Mouse (Mus musculus) kidney, postnatal 4 days (tissue): Measurements from ENCODE around the gene Nrip1.

Source experiments
- DNase-seq, 2 experiments: peaks; one replicate each; pipeline ENCODE4 v3.0.0; 2021; ENCODE audit warnings: mixed read lengths in 2 of 2

Gene Nrip1

DNA sequence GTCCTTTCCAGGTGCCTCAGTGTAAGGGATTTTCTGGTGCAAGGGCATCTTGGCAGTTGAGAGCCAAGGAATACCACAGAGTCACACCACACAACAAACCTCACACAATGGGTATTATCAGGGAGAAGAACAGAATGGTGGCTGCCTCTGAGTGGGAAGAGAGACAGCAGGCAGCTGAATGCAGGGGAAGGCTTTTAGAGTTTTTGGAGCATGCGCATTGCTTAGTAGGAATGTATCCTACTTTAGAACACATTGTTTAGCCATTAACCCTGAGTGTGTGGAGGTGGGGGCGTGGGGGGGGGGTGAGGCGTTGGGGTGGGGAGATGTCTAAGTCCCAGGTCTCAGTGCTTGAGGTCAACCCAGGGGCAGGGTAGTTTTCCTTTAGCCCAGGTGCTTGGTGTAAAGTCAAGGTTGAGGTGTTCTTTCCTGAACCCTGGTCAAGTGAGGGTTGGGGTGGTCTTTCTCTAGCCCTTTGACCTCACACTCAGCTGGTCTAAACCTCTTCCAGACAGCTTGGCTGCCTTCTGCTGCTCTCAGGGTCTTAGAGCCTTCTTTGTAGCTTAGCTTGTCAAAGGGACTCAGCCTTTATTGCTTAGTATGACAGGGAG is 28.8 kb downstream of the Nrip1 start:
- DNase-seq = no peak

DNA sequence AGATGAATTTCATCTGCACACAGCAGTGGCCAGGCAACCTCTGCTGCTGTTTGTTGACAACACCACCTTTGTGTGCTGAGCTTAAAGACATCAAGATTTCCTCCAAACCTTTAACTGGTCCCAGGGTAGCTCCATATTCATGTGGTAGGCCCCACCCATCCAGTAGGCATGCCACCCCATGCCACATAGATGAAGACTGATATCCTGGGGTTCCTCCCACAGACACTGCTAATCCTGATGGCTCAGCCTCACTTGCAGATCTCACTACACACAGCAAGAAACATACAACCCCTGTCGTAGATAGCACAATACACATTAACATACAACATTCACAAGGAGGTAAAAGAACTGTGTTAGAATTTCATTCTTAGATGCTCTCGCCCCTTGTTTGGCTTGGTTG is 29.6 kb downstream of the Nrip1 start:
- DNase-seq = no peak

DNA sequence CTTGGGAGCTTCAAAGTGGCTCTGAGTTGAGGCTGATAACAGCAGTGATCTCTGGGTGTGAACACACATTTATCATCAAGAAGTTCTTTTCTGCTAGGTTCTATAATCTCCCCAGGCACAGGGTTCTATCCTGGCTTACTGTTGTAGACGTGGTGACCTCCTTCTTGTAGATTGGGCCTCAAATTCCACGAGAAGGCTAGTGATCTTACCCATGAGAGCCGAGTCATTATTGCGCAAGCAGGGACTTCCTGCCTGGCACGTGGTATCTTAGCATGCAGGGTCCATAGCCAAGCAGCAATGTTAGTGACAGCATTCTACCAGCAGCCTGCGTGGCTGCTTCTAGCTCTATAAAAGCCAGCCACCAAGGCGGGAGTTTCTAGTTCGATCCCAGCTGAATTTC is 32.0 kb downstream of the Nrip1 start:
- DNase-seq = no peak

DNA sequence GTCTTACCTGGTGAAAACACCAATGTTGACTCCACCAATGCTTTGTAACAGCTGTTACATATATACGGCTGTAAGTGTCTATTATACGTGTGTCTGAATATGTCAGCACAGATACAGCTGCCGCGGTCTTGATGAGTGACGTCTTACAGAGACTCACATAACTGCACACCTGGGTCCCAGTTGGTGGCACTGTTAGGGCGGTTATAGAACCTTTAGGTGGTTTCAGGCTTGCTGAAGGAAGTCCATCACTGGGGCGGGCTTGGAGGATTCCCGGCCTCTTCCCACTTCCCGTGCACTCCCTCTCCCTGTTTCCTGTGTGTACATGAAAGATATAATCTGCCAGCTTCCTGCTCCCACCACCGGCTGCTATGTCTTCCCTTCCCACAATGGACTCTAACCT is 34.4 kb downstream of the Nrip1 start:
- no peak for DNase-seq

DNA sequence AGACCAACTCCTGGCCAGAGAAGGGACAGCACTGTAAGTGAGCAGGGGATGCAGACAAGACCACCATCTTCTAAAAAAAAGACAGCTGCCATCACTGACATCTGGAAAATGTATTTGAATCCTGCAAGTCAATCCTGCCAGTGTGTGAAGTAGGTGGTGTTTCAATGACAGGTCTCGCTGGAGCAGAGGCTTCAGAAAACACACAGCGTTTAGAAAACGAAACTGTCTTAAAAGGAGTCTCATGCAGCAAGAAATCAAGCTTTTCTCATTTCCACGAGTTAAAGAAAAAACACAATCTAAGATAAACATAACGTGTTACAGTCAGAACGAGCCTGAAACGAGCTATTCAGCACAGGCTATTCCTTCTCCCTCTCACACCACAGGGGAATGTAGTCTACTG is 36.3 kb downstream of the Nrip1 start:
- DNase-seq = no peak

DNA sequence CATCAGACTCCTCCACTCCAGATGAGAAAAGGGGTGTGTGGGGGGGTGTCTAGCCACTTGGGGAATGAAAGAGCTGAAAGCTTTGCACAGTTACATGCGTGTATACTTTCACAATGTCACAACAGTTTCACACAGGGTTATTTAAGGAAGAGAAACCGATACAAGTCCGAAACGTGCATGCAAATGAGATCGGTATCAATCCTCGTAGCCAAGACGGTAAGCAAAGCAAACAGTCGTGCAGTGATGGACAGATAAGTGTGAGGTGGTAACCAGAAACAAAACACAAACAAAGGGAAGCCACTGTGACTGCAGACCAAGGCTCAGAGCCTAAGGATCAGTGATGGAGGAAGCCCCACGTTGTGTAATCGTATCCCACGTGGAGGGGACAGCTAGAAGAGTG is 36.7 kb downstream of the Nrip1 start:
- DNase-seq = no peak

DNA sequence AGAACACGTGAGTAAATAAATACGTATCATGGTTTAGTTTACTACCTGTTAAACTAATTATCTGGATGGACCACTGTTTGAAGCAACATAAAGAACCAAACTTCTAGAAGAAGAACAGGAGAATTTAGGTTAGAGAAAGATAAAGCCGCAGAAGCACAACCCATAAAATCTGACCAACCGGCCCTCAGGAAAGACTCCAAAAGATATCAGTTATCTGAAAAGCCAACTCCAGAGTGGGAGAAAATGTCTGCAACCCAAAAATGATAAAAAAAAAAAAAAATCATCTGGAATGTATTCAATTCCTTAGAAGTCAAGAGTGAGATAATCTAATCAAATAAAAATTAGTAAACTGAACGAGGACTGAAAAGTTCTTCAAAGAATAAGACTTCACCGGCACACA is 37.7 kb downstream of the Nrip1 start:
- DNase-seq = no peak

DNA sequence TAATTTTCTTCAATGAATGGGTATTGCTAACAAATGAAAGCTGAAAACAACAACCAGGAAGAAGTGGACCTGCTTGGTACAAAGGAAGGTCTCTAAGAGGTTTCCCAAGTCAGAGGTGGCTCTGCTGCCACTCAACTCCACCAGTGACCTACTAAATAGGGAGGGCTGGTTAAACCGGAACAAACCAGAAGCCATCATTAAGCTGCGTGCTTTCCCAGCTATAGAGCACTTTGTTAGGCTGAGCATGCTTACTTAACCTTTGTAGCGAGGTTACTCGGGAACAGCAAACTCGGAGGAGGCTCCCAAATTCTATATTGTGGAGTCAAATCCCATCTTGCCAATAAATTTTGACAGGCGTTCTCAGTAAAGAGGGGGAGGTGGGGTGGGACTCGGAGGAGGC is 41.5 kb downstream of the Nrip1 start:
- no peak for DNase-seq

DNA sequence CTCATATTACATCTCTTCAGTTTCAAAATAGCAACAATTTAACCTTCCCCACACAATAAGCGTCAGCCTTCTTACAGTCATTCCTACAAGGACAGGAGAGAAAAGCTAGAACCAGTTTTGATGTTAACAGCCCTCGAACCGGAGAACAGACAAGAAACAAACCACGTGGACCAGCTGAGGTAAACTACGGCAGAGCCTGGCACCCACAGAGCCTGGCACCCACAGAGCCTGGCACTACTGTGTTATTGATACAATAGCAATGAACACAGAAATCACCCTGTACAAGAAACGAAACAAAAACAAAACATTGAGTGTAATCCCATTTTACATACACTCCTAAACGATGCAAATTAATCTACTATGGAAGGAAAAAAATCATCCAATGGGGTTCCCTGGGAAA is 42.4 kb downstream of the Nrip1 start:
- no peak for DNase-seq

DNA sequence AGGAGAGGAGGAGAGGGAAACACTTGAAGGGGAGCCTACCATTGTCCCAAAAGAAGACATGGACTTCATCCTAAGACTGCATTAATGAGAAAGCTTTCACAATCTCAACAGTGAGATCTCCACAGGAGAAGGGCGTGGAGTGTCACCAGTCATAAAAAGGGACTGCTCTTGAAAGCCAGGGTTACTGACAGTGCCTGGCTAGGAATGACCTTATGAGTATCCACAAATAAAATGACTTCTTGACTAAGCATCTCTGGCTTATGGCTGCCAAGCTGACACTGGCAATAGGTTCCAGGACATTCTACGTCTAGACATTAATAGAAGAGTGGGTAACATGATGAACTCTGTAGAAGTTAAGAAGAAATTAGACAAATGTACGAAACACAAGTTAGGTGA is 48.3 kb downstream of the Nrip1 start:
- no peak for DNase-seq

DNA sequence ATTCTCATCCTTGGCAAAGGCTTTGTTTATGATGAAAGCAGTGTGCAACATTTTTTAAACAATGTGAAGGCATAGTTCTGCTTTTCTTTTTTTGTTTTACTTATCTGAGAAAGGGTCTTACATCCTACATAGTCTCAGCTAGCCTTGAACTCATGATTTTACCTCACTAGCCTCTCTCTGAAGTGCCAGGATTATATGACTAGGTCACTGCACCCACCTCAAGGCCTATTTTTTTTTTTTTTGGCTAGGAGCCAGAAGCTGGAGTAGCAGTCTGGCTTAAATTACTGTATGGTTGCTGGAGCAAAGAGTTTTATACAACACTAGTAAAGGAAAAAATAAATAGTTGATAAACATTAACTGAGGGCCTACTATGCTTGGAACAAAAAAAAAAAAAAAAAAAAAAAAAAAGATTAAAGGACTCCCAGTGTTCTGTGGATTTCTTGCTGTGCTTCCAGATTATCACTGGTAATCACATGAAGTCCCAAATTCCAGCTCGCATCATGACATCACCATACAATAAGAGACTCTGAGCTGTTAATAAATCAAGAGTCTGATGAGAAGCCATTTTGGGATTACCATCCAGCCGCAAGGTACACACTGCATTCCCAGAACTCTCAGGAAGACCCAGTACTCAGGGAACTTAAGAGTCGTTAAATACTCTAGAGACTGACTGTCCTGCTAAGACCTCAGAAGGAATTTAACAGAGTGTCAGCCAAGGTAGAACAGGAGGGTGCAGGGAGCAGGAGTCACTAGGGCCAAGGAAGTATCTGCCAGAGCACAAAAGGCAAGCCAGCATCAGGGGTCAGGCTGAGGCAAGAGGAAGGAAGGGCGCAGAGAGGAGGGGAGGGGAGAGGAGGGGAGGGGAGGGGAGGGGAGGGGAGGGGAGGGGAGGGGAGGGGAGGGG is 49.0 kb downstream of the Nrip1 start:
- DNase-seq = no peak

DNA sequence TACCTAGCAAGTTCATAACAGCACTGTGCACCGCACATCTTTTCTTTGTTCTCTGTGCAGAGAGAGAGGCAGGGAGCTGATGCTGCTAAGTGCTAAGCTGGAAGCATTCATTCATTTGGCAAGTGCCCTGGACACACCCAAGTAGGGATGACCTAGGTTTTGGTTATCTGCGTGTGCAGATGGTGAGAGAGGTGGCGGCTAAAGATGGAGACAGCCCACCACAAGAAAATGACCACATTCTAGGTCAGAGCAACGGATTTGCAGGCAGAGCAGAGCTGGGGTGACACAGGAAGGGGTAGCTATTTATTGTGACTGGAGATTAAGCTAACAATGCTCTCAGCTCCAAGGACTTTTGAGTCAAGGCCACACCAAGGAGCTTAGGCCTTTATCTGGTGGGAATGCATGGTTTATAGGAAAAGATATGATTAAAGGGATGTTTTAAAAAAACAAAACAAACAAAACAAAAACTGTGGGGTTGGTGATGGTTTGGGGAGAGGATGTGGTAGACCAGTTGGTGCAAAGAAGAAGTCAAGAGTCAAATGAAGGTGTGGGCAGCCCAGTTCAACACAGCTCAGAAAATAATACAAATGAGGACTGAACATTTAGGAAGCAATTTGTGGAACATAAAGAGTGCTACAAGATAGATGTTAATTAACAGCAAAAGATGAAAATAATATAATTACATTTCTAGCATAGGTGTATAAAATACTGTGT is 49.9 kb downstream of the Nrip1 start:
- no peak for DNase-seq

DNA sequence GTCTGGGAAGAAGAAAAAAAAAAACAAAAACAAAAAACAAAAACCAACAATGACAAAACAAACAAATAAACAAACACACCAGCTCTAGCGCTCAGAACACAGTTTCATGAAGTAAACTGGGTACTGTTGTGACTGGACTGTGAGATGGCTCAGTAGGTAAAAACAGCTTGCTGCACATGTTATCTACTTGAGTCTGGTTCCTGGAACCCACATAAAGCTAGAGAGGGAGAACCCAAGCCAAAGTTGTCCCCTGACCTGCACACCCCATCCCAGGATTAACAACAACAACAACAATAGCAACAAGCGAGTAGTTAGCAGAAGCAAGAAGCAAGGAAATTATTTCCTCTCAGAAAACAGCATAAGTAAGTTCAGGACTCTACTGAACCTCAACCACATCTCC is 50.5 kb downstream of the Nrip1 start:
- no peak for DNase-seq

DNA sequence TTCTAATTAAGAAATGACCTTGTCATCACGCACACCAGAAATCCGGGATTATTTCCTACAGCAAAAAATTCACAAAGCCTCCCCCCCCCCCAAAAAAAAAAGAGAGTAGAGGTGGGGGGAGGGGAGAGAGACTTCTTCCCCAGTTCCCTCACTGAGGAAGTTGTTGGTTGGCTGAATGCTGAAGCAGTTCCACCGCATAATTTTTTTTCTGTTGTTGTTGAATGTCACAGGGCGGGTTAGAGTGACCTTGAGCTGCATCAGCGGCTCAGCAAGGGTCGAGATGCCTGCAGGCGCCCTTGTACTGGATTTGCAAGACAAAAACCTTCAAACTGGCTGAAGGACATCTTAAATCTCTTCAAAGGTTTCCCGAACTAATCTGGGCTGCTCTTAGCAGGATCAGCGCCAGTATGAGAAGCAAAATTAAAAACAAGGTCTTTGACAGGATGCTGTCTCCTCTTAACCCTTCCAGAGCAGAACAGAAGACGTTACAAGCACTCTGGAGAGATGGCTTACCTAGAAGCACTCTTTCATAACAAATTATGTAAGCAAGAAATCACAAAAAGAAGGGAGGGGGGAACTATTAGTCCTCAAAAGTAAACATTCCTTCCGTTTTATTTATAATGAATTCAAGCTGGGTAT is 52.0 kb downstream of the Nrip1 start:
- peak; percentile 34 to 56 for DNase-seq

DNA sequence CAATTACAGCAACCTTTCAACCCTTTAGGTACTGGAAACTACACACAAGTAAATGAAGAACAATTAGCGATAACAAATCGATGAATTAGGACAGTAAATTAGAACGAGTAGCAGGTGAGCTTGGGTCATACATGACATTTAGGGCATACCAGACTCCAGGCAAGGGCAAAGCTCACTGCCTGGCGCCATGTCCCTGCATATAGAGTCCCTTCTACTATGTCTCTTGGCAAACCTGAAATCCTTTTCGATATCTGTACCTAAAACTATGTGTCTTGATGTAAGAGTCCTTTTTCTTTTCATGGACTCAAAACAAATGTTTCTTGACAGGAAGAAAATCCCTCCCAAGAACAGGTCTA is 53.5 kb downstream of the Nrip1 start:
- DNase-seq = no peak

DNA sequence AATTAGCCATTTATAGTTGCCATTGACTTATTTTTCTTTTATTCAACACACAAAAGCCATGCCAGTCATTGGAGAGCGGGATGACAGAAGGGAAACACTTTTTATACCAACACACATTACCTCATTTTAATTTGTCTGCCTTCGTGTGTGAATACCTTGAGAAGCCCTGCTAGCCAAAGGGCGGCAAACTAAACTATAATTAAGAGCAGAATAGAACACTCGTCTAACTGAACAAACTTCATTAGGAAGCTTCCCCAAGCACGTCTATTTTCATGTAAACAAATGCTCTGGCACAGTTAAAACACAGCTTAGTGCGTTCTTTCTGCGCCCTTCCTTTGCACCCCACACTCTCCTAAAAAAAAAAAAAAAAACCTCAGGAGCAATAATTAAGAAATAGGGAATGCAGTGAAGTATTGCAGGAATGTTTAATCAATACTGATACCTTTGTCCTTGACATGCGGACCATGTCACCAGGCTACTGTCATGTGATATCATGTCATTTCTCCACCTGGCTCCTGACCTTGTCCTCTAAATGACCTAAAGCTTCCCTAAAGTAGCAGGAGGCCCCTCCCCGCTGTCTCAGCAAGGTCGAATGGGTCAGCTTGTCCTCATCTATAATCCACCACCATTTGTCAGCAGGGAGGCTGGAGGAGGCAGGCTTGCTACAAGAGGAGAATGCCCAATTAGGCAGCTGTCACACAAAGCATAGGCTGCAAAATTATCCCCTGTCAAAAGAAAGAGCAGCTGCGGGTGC is 54.1 kb downstream of the Nrip1 start:
- DNase-seq = peak; percentile 30 to 52

DNA sequence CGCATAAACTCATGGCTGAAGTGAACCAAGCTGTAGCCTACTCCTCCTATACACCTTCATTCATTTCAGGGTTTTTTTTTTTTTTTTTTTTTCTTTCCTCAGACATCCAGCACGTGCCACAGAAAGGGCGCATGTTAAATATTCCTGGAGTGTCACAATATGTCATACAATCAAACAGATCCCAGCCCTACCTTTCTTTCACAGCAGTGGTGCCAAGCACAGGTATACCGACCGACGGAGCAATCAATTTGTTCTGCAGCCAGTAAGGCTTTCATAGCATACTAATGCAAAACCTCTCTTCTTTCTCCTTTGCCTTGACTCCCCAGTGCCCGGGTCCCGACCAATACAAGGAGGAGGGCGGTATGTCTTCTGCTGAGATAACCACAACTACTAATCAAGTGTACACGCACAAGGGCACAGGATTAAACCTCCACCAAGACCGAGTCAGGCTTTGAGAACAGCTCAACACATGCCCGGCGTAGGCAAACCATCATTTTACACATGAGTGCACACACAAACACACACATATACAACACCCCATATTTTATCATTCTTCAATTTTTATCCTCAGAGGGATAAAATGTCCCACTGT is 55.2 kb downstream of the Nrip1 start:
- DNase-seq = no peak

DNA sequence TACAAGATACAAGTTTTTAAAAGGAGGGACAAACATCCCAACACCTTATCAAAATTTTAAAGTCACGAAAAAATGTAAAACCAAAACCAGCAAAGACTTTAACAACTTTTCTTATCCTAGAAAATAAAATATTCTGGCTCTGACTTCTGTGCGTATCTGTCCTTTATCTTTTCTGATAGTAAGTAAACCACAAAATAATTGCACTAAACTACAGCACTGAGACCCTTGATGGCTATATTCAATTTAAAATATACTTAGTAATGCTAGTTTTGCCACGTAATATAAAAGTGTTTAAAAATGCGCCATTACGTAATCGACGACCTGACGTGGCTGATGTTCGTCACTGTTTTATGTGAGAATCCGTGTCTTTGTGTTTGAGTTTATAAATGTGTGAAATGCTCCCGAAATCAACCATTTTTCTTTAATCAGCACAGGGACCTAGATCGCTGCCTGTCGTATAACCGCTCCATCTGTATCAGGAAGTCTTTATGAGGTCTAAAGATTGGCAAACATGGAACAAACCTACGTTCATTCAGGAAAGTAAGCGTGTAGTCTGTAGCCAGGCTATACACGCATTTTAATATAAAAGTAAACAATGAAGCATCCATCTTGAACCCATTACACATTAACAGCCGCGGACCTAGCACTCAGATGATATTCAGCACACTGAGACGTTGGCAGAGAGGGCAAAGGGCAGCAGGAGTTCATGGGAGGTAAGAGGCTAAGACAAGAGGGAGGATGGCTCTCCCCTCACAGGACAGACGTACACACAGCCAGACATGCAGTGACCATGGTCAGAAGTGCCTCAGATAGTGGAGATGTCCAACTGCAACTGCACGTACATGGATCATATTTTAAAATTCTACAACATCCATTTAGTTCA is 56.4 kb downstream of the Nrip1 start:
- no peak for DNase-seq

DNA sequence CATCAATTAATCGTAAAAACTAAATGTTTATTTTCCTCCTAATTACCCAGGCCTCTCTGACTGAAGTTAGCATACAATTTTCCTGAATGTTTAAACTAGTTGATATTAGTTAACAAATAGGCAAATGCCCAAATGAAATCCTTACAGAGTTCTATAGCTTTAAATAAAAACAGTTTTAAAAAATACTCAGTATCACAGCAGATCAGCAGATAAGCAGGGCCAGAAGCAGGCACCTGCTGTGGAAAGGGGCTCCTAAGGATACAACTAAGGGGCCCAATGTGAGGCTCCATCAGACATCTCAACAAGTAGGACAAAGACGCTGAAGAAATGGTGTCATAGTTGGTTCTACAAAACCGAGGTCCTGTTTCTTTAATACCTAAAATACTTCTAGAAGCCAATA is 58.0 kb downstream of the Nrip1 start:
- DNase-seq = no peak

DNA sequence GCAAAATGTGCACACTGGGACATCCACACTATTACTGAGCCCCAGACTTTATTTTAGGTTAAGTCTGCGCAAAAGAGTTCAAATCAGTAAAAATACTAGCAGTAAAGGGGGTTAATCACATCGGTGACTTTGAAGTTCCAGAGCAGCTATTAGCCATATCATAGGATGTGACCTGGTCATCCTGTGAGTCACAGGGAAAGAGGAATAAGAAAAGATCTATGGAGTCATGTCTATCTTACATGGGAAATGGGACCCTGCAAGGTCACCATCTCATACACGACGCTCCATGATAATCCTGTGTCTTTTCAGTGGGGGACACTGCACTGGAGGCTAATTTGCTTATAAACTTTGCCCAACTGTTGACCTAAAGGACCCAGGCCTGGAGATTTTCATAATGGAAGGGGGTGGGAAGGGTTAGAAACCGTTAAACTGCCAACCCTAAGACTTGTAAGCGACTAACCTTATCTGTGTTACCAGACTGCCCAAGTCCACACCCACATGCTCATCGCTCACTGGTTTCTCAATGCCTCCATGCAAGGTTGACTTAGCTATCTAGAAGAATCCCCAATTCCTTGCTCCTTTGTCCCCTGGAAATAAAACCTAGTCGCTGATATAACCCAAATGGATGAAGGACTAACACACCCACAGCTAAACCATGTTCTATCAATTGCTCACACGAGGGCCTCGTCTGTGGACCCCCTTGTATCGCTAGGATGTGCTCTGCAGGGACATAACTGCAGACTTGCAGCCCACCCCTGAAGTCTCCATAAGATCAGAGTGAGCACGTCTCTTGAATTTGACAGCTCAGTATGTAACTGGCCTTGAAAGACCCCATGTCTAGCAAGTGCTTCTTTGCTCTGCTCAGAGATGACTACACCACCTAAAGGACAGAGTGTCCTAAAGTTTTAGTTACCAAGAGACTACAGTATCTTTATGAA is 59.3 kb downstream of the Nrip1 start:
- DNase-seq = no peak
